Mouse (Mus musculus) urinary bladder, postnatal 14 days (tissue): ENCODE measurements around the gene Rnpepl1.
A peak's percentile ranks its signal among the peaks of the same experiment; 100 is the strongest.

Experiments
- DNase-seq: peaks from one replicate; pipeline ENCODE4 v3.0.0; 2021; ENCODE audit warnings: low spot score

The Rnpepl1 gene

DNA sequence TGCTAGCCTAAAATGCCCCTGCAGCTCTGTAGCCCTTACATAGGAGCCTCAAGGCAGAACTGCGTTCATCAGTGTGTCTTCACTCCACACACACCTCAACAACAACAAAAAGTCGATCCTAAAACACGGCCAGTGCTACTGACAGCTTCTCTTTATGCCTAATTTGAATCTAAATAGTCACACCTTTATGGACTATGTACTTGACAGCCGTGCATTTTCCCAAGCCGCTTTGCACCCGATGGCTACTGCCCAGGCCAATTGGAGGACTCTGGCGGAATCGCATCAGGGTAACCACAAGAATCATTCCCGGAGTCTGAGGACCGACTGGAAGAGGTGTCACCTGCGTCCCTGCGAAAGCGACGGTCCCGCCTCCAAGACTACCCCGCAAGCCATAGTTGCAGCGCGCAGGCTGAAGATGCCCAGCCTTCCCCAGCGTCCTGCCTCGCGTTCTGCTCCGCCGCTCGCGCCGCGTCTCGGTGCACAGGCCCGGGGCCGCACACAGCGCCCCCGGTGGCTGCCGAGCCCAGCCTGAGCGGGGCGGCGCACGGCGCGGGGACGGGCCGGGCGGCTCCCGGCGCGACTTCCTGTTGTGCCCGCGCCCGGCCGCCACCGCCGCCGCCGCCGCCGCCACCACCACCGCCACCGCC lies at the start of gene Rnpepl1:
Rnpepl1 (plus strand) TSS at position 545 of the 647 bp plus-strand sequence.
- DNase-seq: peak; percentile 77

DNA sequence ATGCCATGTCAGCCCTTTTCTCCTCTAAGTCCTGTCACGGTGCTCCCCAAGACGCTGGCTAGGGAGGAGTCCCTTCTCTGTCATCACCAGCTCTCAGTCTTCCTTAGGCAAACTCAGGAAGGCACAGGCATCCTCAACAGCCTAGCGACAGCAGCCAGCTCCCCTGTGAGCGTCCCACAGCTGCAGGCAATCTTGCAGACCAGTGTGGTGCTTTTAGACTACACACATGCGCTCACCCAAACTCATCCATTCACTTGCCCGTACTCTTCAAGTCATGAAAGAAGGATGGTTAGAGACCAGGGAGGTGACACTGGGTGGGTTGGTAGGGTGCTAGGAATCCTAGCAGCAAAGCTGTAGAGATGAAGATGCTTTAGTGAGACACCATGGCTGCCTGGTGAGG lies 49.1 kb upstream of the Rnpepl1 start:
- DNase-seq: no peak

DNA sequence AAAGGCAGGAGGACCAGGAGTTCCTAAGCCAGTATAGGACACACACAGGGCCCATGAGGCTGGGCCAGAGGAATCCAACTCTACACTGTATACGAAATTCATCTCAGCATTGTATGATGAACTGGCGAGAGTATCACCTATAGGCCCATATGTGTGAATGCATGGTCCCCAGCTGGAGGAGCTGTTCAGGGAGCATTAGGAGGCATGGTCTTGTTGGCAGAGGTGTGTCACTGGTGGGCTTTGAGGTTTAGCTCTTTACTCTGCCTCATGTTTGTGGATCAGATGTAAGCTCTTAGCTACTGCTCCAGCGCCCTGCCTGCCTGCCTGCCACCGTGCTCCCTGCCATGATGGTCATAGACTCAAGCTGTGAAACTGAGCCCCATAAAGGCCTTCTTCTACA lies 47.3 kb upstream of the Rnpepl1 start:
- no peak for DNase-seq

DNA sequence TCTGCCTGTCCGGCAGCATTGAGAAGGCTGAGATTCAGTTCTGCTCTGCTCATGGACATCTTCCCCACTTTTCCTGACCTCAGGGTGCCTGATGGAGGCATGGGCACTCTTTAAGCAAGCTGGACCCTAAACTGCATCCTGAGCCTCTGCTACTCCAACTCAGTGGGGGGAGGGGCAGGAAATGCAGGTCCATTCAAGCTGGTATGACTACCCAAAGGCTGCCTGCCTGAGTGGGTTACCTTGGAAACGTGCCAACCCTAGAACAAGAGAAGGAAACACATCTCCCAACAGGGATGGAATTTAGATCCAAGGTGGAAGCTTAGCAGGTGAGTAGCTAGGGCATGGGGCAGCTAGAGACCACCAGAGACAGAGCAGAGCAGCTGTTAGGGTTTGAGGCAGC lies 44.4 kb upstream of the Rnpepl1 start:
- no peak for DNase-seq

DNA sequence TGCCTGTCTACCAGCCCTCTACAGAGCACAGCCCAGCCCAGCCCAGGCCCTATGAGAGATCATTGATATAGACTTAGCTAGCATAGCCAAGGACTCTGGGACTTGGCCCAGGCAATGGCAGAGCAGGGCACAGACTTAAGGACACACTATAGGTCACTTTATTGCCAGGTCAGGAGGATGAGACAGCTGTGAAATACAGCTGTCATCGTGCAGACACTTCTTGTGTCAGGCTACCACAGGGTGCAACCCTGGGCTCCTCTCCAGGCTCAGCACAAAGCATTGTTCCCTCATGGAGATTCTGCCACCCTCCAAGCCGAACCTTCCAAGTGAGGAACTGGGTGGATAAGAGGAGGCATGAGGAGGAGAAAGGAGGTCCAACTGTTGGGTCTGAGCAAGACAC lies 40.6 kb upstream of the Rnpepl1 start:
- no peak for DNase-seq

DNA sequence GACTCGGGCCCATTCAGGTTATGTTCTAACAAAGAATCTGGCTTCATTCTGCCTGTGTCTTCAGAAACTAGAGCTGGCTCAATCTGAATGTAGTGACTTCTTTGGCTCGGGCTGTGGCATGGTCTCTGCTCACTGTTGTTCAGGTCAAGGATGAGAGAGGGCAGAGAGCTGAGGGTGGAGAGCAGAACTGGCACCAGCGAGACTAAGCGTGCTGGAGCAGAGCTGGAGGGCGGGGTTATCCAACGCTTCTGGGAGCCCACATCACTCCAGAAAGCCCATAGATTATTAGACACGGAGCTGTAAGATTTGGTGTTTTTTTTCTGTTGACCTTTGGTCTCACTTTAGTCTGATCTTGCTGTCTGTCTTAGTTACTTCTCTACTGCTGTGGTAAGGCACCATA lies 37.9 kb upstream of the Rnpepl1 start:
- no peak for DNase-seq

DNA sequence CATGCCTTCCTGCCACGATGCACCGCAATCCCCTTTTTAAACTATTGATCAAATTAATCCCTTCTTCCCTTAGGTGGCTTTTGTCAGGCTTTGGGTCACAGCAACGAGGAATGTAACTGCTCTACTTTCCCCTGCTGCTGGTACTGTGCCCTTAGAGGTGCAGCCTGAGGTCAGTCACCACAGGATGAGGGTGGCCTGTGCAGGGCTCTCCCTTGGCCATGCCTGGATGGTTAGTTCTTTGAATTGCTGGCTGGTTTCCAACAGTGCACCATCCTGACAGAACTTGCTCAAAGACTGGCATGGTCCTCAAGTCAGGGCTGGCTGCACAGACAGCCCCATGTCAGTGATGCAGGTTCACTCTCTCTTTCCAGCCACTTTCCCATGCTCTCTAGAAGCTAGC lies 36.6 kb upstream of the Rnpepl1 start:
- no peak for DNase-seq

DNA sequence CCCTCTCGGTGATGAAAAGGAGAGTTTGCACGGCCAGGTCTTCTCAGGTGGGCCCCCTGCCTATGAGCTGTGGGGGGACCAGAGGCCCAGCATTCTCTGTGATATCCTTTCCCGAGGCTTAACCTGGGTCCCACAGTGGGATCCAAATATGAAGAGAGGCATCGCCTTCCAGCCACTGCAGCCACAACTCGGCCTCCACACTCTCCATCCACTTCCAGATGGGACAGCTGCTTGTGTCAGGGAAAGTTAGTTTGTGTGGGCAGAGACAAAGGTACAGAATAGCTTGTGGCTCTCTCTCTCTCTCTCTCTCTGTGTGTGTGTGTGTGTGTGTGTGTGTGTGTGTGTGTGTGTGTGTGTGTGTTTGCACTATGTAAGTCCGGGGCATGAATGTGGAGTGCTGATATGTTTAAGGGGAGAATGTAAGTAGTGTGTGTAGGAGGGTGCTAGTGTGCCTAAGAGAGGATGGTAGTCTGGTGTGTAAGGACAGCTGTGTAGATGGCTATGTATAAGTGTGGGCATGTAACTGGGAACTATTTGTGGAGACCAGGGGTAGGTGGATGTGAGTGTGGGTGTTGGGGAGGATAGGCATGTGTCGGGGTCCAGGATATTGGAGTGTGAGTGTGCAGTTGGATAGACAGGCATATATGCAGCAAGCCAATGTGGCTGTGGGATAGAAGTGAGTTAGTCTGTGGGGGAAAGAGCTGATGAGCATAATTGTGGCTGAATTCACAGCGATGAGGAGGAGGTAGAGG lies 35.0 kb upstream of the Rnpepl1 start:
- no peak for DNase-seq

DNA sequence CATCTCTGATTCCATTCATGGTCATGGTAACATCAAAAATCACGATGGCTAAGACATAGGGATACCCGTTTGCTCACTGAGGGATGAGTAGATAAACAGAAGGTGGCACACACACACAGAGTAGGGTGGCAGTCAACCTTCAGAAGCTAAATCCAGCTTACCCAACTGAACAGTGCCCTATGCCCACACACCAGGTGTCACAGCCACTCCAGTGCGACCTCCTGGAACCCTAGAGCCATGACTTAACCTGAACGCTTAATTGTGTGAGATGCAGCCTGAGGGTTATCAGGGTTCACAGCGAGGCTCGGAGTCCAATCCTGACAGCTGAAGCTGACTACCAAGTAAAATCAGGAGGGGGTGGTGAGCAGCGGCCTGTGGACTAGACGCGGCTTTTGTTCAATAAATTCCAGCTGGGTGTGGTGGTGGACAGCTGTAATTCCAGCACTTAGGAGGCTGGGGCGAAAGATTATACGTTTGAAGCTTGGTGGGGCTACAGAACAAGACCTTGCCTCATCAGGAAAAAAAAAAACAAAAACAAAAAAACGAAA lies 33.1 kb upstream of the Rnpepl1 start:
- DNase-seq: no peak

DNA sequence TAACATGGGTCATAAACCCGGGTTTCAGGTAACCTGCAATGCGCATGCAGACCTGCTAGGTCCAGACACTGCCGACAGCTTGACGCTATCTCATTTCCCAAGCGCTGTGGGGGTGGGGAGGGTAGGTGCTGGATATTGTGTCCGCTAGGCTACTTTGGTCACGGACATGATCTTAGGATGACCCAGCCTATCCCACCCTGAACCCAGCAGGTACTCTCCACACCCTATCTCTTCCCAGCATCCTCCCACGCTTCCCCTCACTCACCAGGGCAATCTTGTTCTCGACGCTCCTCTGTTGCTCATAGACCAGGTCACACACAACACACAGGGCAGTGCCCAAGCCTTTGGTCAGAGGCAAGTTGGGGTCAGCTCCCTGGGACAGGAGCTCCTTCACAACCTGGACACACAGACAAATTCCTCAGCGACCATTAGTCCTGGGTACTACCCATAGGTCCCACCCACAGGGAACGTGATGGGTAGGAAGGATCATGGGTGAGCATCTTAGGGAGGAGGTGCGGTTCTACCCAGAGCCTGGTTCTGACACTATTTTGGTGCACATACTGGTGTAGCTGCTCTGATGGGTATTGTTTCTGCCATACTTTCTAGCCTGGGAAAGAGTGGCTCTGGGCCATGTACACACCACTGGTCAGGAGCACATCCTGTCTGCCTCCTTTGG lies 32.4 kb upstream of the Rnpepl1 start:
- no peak for DNase-seq

DNA sequence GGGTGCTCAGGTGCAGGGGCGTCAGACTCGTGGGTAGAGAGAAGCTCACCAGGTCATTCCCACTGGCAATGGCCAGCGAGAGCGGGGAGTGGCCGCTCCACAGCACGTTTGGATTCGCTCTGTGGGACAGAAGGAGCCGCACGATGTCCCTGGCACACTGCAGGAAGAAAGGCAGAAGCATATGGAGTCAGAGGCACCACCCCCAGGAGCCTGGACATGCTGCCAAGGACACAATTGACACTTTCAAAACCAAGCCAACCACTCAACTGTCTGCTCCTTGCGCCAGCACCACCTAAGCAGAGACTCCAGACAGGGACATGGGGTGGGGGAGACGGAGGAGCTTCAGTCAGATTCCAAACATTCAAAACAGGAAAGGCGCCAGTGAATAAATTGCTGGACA lies 31.3 kb upstream of the Rnpepl1 start:
- DNase-seq: no peak

DNA sequence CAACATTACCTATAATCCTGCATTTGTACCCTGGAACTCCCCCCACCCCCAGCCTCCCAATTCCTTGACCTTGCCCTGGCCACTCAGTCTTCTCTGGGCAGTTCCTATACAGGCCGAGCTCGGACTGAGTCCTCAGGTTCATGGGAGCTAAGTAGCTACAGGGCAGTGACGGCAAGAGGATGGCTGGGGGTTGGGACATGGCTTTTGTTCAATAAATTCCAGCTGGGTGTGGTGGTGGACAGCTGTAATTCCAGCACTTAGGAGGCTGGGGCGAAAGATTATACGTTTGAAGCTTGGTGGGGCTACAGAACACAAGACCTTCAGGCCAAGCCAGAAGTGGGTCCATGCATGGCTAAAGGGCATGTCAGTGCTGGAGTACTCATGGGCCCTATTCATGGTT lies 30.5 kb upstream of the Rnpepl1 start:
- DNase-seq: no peak

DNA sequence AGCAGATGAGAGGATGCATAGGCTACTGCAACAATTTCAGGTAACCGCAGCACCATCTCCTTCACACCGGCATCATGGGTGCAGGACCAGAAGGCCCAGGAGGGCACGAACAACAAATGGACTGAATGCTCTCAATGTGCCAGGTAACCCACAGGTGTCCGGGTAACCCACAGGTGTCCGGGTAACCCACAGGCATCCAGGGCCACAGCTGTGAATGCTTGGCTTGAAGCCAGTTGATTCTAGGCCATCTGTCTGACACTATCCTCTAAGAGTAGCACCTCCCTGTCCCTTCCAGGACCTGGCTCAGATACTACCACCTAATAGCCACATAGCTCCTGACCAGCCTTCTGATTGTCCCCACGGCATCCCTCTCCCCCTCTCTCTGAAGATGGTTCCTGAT lies 28.6 kb upstream of the Rnpepl1 start:
- DNase-seq: no peak

DNA sequence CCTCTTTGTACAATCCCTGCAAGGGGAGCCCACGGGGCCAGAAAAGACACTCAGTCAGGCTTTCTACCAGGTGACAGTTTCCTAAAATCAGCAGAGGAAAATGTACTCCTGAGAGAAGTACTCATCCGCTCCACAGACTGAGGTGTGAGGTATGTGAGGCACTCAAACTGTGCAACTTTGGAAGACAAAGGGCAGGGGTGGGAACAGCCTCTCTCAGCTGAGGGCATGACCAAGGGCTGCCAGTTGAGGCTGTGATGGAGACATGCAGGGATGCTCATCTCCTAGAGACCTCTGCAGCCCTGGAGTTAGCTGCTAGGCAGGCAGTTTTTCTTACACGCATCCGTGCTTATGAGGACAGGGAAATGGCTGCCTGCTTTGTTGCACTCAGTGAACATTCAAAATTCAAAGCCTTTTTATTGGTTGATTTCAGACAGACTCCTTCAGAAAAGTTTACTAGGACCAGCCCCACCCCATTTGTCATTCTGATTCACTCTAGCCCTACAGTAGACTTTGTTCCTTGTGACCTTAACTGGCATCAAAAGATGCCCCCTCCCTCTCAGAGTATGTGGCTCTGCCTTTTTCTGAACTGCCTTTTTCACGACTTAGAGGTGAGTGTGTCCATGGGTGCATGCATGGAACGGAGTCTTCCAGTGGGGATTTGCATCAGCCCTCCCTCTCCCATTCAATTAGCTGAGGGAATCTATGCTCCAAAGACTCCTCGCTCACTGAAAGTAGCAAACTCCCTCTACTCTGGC lies 21.5 kb upstream of the Rnpepl1 start:
- no peak for DNase-seq

DNA sequence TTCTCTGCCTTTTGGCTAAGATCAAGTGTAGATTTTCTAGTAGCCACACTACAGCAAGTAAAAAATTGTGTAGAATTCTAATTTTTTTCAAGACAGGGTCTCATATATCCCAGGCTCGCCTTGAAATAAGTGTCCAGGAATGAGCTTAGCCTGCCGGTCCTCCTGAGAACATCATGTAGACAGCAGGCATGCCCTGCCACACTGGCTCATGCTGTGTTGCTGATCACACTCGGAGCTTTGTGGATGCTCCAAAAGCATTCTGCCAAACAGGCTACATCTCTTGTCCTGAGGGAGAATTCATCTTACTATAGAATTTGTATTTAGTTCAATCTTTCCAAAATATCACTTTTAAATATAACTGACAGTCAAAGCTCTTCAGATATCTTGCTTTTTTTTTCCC lies 17.8 kb upstream of the Rnpepl1 start:
- DNase-seq: no peak

DNA sequence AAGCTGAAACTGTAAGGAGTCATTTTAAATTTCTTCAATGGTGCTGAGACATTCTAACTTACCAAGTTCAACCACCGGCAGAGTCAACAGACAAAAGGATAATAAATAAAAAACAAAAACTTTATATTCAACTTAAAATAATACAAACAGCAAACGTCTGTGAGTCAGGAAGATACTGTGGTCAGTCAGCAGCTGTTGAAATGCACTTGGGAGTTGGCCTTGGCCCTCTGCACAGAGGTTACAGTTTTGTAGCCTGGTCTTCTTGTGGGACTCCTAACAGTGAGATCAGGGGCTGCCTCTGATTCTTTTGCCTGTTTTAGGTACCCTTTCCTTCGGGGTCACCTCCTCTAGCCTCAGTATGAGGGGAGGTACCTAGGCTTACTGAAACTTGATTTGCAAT lies 16.7 kb upstream of the Rnpepl1 start:
- DNase-seq: no peak

DNA sequence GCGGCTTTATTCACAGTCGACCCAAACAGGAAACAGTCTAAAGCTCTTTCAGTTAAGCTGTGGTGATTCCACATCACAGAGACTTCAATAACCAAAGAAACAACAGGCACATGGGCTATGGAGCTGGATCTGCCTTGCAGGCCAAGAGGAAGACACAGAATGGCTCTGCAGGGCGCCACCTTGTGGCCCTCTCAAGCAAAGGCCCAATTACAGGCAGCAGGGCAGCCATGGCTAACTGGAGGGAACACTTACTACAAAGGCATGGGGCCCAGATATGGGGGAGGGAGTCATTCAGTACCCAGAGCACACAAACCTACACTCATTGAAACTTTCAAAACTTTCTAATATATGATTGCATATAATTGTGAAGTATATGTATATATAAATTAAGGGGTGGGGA lies 15.5 kb upstream of the Rnpepl1 start:
- DNase-seq: peak; percentile 64

DNA sequence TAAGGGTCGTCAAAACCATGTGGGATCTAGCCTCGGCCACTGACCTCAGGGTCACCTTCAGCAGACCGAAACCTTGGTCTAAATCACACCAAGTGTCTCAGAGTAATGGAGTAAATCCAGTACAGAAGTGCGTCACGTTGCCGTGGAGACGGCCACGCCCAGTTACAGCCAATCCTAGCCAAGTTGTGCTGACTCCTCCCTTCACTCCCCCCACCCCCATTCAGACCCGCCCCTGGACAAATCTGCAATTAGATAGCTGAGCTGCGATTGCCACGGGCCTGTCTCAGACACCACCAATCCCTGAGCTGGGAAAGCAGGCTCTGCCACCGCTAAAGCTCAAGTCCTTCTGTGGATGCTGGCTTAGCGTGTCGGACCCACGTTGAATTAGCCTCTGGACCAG lies 7.8 kb upstream of the Rnpepl1 start, which contains the start of gene Ankmy1:
Ankmy1 (minus strand) TSS at position 121 of the 400 bp plus-strand sequence.
- DNase-seq: peak; percentile 55

DNA sequence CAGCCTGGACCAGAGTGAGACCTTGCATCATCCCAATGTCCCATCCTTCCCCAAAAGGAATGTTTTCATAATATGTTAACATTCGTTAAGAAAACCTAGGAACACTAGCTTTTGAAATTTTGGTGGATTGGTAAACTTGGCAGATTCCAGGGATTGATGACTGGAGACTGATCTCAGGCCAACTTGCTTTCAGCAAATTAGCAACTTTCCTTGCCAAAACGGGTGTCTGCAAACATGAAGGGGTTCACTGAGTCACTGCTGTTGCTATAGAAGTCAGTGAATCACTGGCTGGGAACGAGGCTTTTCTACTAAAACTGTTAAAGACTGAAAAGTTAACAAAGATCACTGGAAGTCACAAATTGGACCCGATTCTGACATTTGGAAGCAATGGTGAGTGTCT lies 7.0 kb upstream of the Rnpepl1 start:
- DNase-seq: no peak

DNA sequence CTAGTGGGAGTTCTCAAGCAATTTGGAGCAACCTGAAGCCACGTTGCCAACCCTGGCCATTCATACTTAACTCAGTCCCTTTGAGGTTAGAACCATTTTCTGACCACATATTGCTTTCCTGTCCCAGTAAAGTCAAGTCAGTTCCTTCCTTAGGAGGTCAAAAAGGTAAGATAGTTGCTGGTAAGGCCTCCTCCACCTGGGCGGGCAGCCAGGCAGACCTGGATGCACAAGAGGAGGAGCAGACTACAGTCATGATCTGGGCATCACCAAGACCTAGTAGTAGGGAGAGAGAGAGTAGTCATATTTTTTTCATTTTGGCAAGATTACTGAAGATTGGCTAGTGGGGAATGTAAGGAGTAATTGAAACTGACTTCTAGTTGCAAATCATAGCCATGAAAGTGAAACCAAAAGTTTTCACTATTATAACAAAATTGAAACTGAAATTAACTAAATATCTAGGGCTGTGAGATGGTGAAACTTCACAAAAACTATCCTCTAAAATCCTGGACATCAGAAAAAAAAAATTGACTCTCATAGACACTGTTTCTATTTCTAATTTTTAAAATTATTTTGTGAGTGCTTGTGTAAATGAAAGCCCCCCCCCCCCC lies 4.8 kb upstream of the Rnpepl1 start:
- DNase-seq: no peak

DNA sequence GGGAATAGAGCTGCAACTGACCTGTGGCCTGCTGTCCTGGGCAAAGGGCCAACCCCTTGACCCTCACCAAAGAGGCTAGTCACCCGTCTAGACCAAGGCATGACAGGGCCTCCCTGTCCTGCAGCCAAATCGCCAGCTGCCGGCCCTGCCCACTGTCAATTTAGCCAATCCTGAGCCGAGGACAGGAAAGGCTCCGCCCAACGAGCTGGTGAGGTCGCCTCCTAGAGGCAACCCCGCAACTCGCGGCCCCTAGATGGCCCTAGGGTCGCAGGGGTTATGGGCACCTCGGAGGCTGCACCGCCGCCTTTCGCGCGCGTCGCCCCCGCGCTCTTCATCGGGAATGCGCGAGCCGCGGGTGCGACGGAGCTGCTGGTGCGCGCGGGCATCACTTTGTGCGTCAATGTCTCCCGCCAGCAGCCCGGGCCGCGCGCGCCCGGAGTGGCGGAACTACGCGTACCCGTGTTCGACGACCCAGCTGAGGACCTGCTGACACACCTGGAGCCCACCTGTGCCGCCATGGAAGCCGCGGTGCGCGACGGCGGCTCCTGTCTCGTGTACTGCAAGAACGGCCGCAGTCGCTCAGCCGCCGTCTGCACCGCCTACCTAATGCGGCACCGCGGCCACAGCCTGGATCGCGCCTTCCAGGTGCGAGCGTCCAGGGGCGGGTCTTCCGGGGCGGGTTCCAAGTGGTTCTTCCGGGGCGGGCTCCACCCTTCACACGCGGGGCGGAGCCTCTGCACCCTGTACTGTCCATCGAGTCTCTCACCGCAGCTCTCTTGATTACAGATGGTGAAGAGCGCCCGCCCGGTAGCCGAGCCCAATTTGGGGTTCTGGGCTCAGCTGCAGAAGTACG lies 3.6 kb upstream of the Rnpepl1 start, which contains the start of gene Dusp28:
Dusp28 (plus strand) TSS at position 203 of the 853 bp plus-strand sequence.
- DNase-seq: peak; percentile 87
